Mouse (Mus musculus): ENCODE measurements at regions not wholly inside any gene's neighbourhood (a gene's known extent, or its start where the extent isn't known, plus 50 kb on each side); places are given as distances from the start of the nearest gene placed in this dataset.
A peak's percentile ranks its signal among the peaks of the same experiment; 100 is the strongest.
"Not testable (repeated sequence)": the region's sequence is repeated elsewhere in the genome, so short reads cannot be mapped to it uniquely, and the experiment has no call there.

GRCm38 (mm10) chr13:52339156-52339555 lies 191.9 kb downstream of the Diras2 start:
- no peak for DNase-seq

DNA sequence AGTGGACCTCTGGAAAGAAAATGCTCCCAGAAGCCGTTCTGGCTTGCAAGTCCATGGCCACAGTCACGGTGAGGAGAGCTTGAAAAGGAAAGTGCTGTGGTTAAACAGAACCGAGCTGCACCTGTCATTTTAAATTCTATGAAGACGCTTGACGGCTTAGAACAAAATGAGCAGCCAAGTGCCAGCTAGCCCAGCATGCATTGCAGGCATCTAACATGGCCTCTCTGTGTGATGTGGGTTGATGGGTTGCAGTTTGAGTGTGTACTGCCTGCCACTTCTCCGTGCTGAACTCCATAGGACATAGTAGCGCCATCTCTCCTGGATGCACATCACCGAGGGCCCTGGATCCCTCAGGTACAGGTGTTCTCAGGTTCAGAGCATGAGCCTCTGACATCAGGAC lies 189.1 kb downstream of the Diras2 start:
- DNase-seq: no peak

DNA sequence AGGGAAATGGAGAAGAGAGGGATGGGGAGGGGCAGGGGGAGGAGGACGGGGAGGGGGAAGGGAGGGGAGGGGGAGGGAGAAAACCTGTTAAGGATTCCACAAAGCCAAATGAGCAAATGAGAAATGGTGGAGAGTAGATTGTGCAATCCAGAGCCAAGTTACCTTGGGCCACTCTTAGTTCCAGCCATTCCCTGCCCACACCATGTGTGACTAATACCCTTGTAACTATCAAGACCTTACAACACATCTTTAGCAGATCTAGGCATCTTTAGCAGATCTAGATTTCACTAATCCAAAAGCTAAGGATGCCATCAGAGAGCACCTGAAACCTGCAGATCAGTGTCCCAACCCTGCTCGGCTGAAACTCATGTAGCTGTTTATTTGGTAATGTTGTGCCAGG lies 186.7 kb downstream of the Diras2 start:
- DNase-seq: no peak

DNA sequence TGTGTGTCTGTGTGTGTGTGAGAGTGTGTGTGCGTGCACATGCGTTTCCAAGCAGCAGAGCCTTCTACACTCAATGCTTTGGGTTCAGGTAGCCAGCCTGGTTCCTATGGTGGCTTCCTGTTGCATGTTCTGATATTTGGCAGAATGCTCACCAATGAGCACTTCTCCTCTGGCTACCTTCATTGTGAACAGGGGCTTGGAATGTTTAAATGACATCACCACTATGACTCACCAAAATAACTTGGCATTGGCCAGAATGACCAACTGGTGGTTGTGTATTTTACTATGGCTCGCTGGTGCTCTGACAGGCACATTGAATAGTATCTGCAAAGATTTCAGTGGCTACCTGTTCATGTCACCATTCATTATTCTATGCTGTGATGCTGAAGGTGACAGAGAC lies 186.2 kb downstream of the Diras2 start:
- no peak for DNase-seq

DNA sequence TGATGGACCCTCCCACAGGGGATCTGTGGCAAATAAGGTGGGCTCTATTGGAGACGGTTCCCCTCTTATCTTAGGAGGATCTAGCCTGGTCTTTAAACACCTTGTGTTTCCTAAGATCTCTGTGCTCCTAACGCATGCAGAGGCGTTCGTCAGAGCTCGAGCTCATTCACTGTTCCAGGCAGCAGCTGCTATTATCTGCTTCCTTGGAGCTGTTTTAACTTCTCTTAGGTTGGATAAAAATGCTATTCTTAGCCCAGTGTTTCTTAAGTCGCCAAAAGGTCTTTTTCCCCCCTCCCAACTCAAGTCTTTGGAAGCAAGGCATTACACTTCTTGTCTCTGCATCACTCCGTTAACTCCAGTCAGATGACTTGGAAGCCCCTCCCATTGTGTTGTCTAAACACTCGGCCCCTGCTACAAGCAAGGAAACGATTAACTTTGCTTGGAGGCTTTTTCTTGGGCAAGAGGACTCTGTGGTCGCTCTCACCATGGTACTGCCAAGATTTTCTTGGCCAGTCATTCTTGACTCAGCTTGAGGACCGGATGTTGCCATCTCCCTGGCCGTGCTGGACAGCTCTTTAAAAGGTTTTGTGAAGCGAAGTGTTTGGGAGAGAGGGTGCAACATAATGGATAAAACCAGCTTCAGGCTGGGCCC lies 185.6 kb downstream of the Diras2 start:
- no peak for DNase-seq

DNA sequence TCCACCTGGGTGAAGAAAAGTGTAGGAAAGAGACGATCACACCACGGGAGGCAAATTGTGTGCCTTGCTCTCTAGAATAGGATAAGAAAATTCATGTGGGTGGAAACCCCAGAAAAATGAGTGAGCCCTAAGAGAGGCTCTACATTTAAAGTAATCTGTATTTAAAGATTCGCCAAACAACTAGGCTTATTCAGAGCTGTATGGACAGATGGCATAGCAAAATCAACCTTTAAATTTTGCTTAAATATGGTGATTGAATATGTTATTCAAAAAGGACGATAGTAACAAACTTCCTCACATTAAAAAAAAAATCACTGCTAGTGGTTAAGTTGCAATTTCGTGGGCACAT lies 185.1 kb downstream of the Diras2 start:
- DNase-seq: no peak

- no peak for DNase-seq
Measured at GRCm38 (mm10) chr13:52347631-52348030, 183.4 kb downstream of the Diras2 start.

DNA sequence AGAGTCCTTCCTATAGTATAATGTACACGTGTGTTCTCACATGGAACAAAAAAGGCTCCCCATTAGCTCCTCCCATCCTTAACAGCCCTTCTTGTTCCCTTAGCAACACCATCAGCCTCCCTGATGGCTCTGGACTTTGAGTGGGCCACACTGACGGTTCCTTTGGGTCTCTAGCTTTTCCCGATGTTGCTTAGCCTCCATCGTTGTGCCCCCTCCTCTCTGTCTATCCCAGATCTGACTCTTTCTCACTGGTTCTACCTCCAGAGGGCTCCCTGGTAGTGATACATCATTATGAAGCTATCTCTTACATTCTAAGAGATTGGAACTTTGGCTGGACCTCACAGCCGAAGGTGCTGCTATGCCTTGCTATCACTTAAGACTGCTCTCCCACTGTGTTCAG lies 181.5 kb downstream of the Diras2 start:
- no peak for DNase-seq

DNA sequence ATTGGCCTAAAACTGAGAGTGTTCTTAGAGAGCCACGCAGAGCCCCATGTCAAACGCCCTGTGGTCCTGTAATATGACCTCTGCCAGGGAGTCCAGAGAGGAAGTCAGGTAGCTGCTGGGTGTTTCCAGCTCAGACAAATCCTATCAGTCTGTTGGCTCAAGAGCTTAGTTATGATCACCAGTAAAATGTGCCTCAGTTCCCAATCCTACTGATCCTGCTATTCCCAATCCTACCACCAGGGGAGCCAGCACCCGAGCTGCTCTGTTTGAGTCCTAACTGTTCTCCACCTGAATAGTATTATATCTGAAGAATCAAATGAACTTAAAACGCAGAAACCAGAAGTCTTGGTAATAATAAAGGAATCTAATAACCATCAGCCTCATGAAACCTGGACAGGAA lies 178.5 kb downstream of the Diras2 start:
- DNase-seq: peak in 1 of 2 experiments; percentile 26

DNA sequence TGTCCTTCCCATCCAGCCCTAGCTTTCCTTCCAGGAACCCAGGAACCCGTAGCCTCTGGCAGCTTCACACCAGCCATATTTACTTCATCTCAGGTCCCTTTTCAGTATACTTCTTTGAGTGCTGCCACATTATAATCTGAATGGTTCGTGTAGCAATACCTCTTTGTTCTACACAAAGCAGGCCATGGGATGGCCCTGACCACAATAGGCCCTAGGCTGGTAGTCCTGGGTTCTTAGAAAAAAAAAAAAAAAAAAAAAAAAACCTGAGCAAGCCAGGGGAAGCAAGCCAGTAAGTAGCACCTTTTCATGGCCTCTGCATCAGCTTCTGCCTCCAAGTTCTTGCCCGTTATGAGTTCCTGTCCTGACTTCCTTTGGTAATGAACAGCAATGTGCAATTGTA lies 177.6 kb downstream of the Diras2 start:
- no peak for DNase-seq

DNA sequence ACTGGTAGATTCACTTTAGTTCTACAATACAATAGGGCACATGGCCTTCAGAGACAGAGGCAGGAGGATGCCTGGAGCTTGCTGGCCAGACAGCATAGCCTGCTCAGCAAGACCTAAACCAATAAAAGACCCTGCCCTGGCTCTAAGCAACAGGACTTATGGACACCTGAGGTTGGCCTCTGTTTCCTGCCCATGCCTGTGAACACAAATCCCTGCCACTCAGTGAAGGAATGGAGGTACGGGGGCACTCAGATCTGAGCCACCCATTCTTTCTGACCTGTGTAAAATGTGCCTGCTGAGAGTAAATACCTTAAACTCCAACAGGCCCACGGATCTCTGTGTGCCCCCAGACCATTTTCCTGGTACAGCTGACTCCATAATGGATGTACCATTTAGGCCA lies 177.1 kb downstream of the Diras2 start:
- no peak for DNase-seq

- not testable (repeated sequence) for DNase-seq
Measured at GRCm38 (mm10) chr13:52355921-52356320, 175.2 kb downstream of the Diras2 start.

DNA sequence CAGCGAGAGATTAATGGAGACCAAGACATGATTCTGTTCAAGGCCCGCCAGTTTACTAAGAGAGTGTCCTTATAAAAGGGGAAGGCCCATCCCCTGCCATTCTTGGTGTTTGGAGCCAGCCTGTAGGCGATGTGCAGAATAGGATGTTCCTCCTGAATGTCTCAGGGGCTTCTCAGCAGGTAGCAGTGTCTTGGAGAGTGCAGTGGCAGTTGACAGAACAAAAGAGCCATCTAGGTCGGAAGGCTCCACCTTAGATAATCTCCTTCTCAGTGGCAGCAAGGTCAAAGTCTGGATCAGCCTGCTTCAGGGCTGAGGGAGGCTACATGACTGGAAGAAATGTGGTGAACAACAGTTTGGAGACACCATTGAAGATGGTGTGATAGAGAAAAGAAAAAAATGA lies 171.7 kb downstream of the Diras2 start:
- DNase-seq: not testable (repeated sequence)

DNA sequence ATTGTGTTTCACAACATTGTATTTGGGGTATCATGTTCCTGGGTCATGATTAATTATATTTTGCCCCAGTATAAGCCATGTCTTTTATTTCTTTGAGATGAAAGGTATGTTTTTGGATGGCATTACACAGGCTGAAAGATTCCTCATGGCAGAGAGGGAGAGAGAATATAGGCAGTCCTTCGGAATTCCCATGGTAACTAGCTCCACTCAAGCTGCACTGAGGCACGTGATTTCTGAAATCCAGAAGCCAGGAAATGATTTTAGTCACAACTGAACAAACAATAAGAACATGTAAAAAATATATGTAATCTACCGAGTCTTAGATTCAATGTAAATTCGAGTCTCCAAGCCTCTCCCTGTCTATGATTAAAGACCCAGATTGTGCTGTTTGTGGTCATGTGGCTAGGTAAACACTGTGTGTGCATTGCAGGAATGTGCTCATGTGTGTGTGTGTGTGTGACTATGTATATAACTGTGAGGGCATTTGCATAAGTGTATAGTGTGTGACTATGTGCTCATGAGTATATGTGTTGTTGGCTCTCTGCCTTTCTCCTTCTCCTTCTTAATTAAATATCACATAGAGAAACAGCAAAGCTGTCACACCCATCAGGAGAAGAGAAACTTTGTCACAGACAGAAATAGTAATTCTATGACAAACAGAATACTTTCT lies 169.8 kb downstream of the Diras2 start:
- DNase-seq: no peak

DNA sequence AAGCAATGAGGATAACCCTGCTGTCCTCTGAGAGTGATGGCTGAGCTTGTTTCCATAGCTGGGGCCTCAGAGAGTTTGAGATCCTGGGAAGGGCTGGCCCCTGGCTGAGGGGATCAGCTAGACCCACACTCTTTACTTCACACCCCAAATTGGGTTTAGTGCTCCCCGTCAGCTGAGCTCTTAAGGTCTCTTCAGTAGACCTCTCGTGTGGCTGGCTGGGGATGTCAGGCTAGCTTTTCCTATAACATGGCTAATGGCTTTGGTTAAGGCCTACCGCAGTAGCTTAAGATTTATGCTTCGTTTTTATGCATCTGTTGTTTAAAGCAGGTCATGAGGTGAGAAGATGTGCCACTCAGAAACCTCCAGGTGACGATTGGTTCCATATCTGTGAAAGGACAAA lies 168.8 kb downstream of the Diras2 start:
- DNase-seq: no peak

- no peak for DNase-seq
Measured at GRCm38 (mm10) chr13:52369851-52370250, 161.2 kb downstream of the Diras2 start.

DNA sequence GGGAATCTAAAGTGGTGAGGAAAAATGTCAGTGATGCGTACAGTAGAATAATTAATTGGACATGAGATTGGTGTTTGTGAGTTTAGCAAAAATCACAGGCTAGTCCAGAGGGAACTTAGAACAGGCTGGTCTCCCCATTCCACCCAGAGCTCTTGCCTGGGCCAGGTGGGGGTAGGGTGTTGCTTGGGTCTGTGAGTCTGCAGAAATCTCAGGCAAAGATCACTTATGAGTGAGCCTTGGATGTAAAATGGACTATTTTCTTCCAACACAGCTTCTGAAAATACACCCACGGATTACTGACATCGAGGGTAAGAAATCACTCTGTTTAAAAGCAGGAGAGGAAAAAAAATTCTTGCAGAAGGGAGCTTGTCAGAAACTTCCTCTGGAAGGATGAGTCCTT lies 159.1 kb downstream of the Diras2 start:
- no peak for DNase-seq

DNA sequence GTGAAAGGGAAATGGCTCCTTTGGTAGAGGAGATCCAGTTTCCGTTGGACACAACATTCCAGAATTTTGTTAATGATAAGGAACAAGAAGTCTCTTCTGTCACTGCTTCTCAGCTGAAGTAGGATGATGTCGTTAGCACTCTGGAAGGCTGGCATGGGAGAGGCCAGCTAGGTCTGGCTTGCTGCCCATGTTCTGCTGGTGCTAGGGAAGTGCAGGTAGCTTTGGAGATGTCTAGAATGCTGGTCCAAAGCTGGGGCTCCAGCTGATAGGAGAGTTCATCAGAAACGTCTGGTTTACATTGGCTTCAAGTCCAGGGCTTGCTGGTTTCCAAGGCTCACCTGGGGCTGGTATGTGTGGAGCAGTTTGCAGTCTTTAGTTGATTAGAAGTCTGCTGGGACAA lies 156.3 kb downstream of the Diras2 start:
- DNase-seq: no peak

- DNase-seq: no peak
Measured at GRCm38 (mm10) chr13:52378236-52378635, 152.8 kb downstream of the Diras2 start.

GRCm38 (mm10) chr13:52389271-52389670 lies 141.8 kb downstream of the Diras2 start:
- DNase-seq: no peak

GRCm38 (mm10) chr13:52395786-52396185 lies 135.3 kb downstream of the Diras2 start:
- DNase-seq: no peak

DNA sequence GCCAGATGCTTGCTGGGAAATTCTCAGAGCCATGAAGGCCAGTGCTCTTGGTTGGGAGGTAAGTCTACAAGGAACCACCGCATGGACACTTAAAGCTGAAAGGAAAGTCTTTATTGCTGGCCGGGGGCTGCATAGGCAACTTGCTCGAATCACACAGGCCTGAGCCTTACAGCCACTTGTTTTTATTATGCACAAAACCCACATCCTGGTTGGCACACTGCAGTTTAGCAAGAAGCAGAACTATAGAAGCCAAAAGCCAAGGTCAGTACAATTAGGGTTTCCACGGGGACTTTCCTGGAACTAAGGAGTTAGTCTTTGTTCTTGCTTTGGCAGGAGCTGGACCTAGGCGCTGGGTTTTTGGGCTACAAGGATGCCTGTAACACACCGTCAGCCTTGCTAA lies 132.7 kb downstream of the Diras2 start:
- no peak for DNase-seq

GRCm38 (mm10) chr13:52399143-52399542 lies 131.9 kb downstream of the Diras2 start:
- DNase-seq: peak in 1 of 2 experiments; percentile 4

GRCm38 (mm10) chr13:52403805-52404204 lies 127.3 kb downstream of the Diras2 start:
- no peak for DNase-seq

GRCm38 (mm10) chr13:52416301-52416700 lies 114.8 kb downstream of the Diras2 start:
- DNase-seq: no peak

All from kidney, postnatal 25 days (tissue).